Mouse (Mus musculus) urinary bladder, adult 2 months (tissue): ENCODE measurements around the gene Ptma. TPM values are rescaled to one million over a fixed set of nuclear protein-coding genes. Genes with fewer than 3 reads are reported as not detected.
"Not testable (repeated sequence)": the region's sequence is repeated elsewhere in the genome, so short reads cannot be mapped to it uniquely, and the experiment has no call there.

ENCODE experiments used
- DNase-seq: peaks from one replicate; pipeline ENCODE4 v3.0.0; 2022; ENCODE audit warnings: low spot score
- polyA plus RNA-seq: library from polyadenylated mRNA; depleted of rRNA; stranded (reverse); fragments of >200 nt; gene quantifications from 2 replicates; pipeline ENCODE4 v1.2.3, GENCODE M21; 2012

The Ptma gene
- polyA plus RNA-seq, 1 experiment = 836 TPM

DNA sequence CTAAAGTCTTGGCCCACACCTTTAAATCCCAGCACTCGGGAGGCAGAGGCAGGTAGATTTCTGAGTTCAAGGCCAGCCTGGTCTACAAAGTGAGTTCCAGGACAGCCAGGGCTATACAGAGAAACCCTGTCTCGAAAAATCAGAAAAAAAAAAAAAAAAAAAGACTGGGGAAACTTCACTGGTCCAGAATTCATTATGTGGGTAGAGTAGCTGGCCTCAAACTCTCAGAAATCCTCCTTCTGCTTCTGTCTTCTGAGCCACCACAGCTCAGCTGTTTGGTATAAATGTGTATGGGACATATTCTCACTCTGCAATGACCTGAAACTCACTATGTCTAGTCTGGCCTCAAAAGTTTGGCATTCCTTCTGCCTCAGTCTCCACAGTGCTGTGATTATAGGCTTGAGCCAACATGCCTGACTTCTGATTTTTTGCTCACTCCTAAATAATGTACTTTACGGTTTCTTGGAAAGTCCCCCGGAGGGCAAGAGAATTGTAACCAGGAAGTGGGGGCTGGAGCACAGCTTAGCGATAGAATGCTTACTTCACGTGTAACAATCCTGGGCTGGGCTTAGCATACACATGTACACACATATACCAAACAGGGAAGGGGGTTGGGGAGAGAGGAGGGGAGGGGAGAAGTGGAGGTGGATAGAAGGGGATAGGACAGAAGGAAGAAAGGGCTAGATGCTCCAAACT lies 10.7 kb upstream of the Ptma start:
- no peak for DNase-seq

DNA sequence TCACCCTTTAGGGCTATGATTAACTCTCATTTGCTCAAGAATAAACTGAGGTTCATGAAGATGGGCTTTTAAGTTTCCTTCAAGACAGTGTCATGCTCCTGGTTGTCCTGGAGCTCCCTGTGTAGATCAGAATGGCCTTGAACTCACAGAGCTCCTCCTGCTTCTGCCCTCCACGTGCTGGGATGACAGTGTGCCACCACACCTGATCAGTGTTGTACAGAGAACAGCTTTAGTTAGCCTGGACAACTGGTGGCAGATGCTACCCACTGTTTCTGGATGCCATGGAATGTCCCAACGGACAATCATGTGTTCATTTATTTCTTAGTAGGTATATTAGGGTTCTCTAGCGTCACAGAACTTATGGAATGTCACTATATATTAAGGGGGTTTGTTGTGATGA lies 9.4 kb upstream of the Ptma start:
- DNase-seq = no peak

DNA sequence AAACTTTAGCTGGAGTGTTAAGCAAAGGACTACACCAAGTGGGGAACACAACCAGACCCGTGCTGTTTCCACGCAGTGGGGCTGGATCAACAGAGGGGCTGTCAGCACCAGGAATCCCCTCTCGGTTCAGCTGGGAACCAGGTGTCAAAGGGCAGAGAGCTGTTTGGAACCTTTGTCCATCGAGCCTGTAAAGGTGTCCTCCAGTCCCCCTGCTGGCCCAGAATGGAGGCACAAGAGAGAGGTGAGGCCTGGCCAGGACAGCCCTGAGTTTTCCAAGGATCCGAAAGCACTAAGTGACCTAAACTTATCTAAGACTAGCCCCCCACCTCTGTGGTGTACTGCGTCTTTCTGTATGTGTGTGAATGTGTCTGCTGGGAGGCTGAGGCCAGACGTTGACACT lies 6.2 kb upstream of the Ptma start:
- no peak for DNase-seq

DNA sequence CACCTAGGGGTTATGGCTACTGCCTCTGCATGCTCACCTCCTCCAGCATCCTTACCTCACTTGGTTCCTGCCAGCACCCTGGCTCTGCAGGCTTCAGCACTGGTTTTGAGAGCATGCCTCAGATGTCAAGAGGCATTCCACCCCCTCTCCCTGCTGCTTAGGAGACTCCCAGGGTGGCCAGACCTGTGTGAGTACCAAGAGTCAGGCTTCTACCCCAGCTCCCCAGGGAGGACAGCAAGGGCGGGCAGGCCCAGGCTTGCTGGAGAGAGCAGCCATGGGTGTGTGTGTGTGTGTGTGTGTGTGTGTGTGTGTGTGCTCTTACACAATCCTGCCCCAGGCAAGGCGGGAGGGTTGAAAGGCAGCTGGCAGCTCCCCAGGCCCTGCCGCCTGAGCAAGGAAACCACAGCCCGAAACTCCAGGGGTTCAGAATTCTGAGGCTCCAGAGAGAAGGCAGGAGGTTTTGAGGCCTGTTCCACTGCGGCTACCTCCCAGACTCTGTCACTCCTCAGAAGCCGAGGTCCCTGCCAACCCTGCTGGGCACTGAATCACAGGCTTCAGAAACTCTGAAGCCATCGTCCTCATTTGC lies 4.1 kb upstream of the Ptma start:
- peak; percentile 67 for DNase-seq

DNA sequence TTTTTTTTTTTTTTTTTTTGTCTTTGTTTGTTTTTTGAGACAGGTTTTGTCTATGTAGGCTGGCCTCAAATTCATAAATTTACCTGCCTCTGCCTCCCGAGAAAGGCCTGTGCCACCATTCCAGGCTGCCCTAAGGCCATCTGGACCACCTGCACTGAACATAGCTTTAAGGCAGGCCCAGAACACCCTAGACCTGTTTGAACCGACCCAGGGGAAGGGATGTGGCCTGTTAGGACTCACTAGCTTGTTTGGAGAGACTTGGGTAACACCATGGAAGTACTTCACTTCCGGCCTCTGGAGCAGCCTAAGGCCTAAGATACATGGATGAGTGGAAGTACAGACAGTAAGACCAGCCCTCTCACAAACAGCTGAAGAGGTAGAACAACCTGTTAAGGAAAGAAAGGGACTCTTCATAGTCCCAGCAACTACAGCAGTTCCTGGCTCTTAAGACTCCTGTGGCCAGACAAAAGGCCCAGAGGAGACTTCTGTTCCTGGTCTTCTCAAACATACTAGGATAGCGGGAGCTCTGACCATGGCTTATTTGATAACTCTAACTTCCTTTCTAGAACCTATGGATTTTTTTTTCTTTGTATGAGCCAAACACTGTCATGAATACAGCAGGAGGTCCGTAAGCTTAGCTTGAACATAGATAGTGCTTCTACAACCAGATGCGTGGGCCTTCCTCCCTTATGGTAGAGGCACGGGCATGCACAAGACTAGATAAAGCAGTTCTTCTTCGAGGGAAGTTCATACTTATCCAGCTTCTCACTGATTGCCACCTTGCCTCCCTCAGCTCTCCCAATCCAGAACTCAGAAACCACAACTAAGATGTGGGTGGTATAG lies 2.5 kb upstream of the Ptma start:
- DNase-seq = no peak

DNA sequence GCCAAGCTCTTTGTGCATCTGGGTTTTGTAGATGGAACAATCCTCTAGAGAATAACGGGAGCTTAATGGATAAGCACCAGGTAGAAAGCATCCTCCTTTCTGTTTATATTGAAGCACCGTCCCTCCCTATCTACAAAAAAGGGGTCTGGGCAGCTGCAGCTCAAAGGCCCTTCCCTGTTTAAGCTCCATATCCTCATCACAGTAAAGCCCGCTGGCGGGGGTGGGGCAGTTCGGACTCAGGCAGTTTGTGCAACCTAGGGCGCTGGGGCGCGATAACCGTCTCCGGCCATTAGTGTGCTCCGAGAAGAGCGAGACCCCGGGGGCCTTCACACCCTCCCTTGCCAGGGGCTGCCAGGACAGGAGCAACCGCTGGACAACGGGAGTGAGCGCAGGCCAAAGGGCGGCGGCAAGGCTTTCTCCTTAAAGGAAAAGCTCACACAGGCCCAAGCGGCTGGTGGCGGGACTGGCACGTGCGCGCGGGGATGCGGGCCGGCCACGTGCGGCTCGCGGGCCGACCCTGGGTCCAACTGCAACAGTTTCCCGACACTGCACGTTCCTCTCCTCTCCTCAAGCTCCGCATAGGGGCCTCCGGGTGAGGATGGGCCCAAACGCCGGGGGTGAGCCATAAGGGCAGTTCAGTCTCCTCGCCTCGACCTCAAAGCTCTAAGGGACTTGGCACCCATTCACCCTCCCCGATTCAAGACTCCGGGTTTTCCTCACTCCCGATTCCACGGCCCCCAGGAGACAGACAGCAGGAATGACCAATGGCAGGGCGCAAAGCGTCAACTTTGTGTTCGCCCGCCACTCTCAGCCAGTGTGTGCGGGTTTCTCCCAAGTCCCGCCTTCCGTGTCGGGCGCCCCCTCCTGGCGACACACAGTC lies 1.7 kb upstream of the Ptma start:
- DNase-seq = peak; percentile 99

DNA sequence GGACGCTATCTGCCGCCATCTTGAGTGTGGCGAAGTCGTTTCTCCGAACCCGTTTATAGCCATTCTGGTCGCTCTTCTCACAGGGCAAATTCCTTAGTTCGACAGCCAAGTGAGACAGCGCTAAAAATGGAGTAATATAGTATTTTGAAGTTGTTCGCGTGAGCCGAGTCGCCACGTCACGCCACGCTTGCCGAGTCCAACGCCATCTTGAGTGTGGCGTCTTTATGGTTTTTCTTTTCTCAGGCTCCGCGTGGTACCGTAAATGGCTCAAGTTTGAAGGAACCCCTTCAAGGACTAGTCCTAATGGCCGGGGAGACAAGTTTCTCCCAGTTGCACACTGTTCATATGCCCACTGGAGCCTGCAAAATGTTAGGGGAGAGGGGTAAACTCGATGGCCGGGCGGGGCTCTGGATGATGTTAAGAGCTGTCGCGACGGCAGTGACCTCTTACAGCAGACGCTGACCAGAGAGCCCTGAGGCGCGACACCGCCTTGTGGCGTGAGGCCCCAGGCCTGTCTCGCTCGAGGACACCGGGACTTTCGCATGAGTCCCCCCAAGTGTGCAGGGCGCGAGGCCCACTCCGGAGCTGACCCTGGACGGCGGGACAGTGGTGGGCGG lies 919 bp upstream of the Ptma start:
- no peak for DNase-seq

DNA sequence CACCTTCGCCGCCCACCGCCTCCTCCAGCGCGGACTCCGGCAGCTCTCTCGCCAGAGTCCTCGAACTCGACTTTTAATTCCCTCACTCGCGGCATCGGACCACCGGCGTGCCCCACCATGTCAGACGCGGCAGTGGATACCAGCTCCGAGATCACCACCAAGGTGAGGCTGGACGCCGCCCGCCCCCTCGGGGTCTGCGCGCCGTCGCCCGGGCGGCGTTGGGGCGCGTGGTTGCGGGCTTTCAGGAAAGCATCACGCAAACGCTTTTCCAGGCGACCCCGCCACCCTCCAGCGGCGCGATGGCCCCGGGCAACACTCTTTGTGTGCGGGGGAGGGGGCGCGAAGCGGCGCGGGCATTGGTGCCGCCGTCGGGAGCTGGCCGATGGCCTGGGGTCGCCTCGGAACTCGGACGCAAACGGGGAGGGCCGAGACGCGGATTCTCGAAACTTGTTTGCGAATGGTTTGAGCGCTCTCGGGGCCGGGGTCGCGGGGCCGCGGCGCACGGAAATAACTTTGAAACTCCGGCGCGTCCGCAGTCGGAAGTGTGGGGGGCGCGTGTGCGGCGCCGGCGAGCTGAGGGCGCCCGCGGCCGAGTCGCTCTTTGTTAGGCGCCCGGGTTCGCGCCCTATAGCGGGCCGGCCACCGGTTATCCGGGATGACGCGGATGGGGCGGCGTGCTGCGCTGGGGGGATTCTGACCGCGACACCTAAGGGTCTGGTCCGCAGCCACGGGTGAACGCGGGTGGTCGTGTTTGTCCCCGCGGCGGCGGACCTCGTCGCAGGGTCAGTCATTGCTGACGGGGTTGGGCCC lies 468 bp downstream of the Ptma start:
- peak; percentile 41 for DNase-seq

DNA sequence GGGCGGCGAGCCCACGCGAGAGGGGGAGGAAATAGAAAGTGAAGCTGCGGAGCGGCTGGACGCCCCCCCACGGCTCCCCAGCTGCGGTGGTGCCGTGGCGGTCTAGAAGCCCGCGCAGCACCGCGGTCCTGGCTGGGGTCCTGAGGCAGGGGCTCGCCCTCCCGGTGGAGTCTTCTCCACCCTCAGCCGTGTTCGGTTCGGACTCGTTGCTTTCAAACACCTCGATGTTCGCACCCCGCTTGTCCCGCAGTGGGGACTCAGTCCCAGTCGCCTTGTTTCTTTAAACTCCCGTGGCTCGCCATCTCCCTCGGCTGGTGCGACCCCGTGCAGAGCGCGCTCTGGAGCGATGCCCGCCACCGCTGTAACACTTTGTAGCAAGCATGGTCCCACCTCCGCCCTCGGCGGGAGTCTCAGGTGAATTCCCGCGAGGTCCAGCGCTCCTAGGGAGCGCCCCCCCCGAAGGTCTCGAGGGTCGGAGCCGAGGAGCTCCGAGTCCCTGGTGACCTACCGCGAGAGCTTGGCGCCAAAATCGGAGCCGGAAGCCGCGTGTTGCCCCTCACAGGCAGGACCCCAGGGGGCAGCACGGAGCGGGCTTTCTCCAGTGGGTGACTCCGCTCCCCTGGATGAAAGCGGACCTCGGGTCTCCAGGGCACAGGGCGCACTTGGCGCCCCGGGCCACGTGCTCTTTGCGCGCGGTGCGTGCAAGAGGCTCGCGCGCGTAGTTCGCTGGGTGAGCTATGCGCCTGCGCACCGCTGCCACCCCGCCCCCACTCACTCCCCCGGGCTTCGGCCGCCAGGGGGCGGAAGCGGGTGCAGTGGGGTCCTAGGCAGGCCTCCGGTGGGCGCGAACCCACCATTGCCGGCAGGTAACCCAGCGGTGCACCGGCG lies 1.3 kb downstream of the Ptma start:
- DNase-seq = peak; percentile 97

DNA sequence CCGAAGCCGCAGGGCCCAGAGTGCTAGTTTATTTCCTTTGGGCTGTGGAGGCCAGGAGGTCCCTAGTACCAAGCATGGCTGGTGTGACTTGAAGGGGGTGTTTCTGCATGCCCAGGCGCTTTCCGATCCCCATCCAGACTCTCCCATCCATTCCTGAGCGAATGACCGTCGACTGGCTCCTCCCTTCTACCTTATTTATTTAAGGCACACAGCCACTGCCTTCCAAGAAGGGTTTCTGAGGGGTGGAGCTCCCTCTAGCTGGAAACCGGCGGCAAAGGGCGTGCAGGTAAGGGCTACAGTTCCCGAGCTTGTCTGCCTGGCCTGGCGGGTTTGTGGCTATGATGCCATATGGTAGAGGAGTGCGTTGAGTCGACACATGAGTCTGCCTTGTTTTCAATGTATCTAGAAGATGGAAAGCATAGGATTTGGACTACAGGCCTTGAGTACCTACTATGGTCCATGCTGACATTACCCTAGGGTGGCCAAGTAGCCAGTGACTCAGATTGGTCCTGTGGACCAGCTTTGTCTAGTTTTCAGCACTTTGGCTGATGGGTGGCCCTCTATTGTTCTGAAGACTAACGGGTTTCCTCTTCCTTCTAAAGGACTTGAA lies 2.1 kb downstream of the Ptma start:
- peak; percentile 59 for DNase-seq

DNA sequence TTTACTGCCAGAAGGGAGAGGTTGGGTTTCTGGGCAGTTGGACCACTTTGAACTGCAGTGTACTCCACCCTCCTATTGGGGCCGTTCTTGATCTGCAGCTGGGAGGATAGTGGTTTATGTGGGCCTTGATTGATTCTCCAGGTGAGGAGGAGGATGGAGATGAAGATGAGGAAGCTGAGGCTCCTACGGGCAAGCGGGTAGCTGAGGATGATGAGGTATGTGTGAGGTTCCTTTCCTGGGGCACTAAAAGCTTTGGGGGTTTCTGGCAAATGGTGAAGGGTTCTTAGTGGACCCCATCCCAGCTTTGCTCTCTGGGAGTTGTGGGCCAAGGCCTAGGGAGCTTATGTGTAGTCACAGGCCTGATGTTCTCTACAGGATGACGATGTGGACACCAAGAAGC lies 3.1 kb downstream of the Ptma start:
- no peak for DNase-seq

DNA sequence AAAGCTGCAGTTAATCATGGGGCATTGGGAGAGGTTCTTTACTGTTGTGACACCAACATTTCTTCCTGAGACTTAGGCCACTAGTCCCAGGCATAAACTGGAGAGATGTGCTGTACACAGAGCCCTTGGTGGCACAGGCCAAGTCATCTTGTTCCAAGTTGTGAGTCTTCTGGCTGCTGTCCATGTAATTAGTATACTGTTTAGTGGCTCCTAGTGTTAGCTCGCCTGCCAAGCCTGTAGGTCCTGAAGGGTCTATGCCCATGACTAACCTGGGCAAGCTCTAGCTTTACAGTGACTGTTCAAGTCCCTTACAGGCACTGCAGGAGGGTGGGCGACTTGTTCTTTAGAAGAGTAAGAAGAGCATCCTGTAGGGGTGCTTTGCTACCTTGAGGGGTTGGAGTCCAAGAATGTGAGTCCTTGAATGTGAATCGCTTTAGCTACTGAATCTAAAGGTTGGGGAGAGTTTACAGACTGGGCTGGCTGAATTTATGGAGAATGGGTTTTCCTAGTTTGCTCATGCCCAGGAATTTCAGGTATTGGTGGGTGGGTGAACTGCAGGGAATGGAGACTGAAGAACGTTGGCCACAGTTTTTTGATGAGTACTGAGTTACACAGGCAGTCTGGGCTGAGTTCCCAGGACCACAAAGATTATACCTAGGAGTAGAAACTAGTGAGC lies 4.5 kb downstream of the Ptma start:
- no peak for DNase-seq

DNA sequence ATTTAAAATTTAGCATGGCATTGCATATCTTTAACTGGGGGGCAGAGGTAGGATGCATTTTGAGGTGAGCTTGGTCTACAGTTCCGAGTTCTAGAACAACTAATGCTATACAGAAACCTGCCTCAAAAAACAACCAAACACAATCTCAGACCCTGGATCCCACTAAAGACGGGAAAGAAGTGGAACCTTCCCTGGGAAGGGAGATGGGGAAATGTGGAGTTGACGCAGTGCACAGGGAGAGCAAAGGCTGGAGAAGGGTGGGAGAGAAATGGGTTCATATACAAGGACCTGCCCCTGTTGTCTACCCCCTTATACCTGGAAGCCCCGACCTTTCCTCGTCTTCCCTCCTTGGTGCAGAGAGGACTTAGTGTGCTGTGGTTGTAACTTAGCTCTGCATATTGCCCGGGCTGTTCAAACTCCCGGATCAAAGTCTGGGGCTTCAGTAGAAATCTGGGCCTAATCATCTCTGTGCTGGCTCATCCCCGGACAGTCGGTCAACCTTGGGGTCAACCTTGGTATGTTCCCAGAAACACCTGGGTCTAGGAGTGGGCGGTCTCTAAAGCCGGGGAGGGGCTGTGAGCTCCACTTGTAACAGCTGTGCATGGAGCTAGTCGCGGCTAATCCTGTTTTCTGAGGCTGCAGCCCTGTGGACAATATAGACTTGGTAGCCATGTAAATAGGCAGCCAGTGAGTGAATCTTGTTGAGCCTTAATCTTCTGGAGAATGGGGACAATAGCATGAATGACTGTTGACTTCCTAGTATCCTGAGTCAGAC lies 5.2 kb downstream of the Ptma start:
- DNase-seq = no peak

DNA sequence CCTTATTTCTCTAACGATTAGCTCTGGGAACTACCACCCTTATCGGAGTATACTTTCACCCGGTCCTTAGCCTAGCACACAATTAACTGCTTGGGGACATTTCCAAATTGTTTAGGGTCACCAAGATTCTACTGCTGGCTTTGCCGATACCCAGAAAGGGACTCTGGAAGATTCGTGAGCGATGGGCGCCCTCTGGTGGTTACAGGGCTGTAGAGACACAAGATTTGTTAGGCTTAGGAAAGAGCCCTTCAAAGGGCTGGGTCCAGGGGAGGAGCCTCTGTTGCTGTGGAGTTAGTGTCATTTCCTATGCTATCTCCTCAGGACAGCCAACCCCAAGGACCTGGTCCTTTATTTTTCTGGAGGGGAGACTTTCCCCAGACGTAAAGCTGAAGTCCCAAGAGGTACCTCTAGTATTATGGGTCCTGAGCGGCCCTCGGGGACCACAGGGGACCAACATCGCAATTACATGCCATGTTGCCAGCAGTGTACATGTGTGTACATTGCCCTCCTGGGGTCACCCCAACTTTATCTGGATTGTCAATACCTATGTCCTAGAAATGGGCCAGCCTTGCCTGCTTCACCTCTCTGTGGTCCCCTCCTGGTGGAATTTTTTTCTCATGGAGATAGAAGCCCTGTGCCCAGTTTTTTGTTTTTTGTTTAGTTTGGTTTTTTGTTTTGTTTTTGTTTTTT lies 6.0 kb downstream of the Ptma start:
- DNase-seq = peak; percentile 85

DNA sequence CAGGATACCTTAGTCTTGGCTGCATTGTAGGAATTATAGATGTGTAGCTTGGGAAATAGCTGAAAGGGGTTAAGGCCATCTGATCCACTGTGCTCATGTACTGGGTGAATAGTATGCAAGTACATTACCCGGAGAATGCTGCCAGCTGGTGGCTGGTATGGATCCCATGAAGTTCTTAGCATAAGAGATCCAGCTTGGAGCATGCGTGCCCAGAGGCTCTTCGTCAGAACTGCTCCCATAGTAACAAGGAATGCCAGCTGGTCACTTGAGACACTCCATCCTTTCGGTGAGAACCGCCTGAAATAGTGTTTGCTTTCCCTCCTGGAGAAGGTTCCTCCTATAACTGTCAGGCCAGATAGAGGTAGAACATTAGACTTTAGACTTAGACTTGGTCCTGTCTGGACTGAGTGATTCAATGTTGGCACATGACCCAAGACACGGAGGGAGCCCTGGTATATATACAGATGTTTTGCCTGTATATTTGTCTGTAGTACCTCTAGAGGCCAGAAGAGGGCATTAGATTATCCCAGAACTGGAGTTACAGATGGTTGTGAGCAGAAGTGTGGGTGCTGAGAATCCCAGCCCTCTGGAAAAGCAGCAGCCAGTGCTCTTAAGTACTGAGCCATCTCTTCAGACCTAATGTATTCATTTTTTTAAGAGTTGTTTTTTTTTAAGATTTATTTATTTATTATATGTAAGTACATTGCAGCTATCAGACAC lies 7.0 kb downstream of the Ptma start:
- no peak for DNase-seq

DNA sequence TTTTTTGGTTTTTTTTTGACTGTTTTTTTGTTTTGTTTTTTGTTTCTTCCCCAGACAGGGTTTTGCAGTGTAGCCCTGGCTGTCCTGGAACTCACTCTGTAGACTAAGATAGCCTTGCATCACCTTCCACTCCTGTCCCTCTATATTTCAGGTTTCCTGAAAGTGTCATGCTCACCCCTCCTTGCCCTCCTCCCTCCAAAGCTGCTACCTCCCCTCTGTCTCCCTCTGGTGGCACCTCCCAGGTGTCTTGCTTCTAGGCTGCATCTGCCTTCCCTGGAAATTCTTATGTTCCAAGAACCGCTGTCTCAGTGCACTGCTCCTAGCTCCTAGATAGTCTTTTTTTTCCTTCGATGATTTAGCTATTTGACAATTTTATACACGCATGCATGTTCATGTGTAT lies 11.9 kb downstream of the Ptma start:
- no peak for DNase-seq

DNA sequence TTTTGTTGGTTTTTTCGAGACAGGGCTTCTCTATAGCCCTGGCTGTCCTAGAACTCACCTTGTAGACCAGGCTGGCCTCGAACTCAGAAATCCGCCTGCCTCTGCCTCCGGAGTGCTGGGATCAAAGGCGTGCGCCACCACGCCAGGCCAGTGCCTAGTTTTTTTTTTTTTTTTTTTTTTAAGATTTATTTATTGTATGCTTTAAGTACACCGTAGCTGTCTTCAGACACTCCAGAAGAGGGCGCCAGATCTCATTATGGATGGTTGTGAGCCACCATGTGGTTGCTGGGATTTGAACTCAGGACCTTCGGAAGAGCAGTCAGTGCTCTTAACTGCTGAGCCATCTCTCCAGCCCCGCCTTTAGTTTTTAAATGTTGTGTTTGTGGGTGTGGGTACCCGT lies 13.1 kb downstream of the Ptma start:
- not testable (repeated sequence) for DNase-seq
